Mouse (Mus musculus) hindbrain, embryonic 11.5 days (tissue): ENCODE results near the gene Pphln1. TPM values are rescaled to one million over a fixed set of nuclear protein-coding genes. Genes with fewer than 3 reads are reported as not detected.

Source experiments
- ATAC-seq: fragments of 200-750 bp; cut with Nextera tagmentation; 2 replicates; pipeline ENCODE4 v1.8.0; 2017; ENCODE audit warnings: mild to moderate bottlenecking, moderate TSS enrichment, moderate library complexity; ENCODE audit not compliant: low FRiP score
- DNase-seq: peaks from one replicate; pipeline ENCODE4 v3.0.0-alpha.2; 2015; ENCODE audit warnings: low spot score
- H3K27ac ChIP-seq: fragments of 300-500 bp; sonication (generic); 2 replicates; pipeline ENCODE4 v1.5.1; 2014; ENCODE audit warnings: mild to moderate bottlenecking, low read depth, low read length
- H3K27me3 ChIP-seq: fragments of 300-500 bp; sonication (generic); 2 replicates; pipeline ENCODE4 v1.6.1; 2014; ENCODE audit warnings: mild to moderate bottlenecking, low read length, moderate library complexity, mixed read lengths; ENCODE audit not compliant: control insufficient read depth, insufficient read depth
- H3K36me3 ChIP-seq: fragments of 300-500 bp; sonication (generic); 2 replicates; pipeline ENCODE4 v1.6.1; 2014; ENCODE audit warnings: mild to moderate bottlenecking, low read length, moderate library complexity, mixed read lengths; ENCODE audit not compliant: control insufficient read depth, insufficient read depth
- H3K4me1 ChIP-seq: fragments of 300-500 bp; sonication (generic); replicated peaks from 2 replicates; pipeline ENCODE4 v1.6.1; 2014; ENCODE audit warnings: low read length, mixed read lengths; ENCODE audit not compliant: control insufficient read depth, insufficient read depth
- H3K4me2 ChIP-seq: fragments of 300-500 bp; sonication (generic); replicated peaks from 2 replicates; pipeline ENCODE4 v1.6.1; 2014; ENCODE audit warnings: mild to moderate bottlenecking, low read depth, low read length
- H3K4me3 ChIP-seq: fragments of 300-500 bp; sonication (generic); 2 replicates; pipeline ENCODE4 v1.5.1; 2014; ENCODE audit warnings: low read depth, low read length
- H3K9ac ChIP-seq: fragments of 300-500 bp; sonication (generic); 2 replicates; pipeline ENCODE4 v1.6.1; 2014; ENCODE audit warnings: low read depth, low read length
- H3K9me3 ChIP-seq: fragments of 300-500 bp; sonication (generic); 2 replicates; pipeline ENCODE4 v1.6.1; 2016; ENCODE audit warnings: low read length; ENCODE audit not compliant: control insufficient read depth
- WGBS: fragments of 180-500 bp; shearing (Covaris S2); extraction: QIAGEN DNeasy Blood & Tissue Kit; methylation state at CpG from one replicate; pipeline ENCODE4 v1.1.7; 2014; 5-methylcytosine and 5-hydroxymethylcytosine counted together
- polyA plus RNA-seq: library from polyadenylated mRNA; unstranded; fragments of >200 nt; fragmentation: Nextera tagmentation; extraction: Ambion mirVana; gene quantifications from 2 replicates; pipeline ENCODE4 v1.2.1, GENCODE M21; 2014

Pphln1 gene
- polyA plus RNA-seq, 1 experiment from 2014 or later = 68.7 TPM

DNA sequence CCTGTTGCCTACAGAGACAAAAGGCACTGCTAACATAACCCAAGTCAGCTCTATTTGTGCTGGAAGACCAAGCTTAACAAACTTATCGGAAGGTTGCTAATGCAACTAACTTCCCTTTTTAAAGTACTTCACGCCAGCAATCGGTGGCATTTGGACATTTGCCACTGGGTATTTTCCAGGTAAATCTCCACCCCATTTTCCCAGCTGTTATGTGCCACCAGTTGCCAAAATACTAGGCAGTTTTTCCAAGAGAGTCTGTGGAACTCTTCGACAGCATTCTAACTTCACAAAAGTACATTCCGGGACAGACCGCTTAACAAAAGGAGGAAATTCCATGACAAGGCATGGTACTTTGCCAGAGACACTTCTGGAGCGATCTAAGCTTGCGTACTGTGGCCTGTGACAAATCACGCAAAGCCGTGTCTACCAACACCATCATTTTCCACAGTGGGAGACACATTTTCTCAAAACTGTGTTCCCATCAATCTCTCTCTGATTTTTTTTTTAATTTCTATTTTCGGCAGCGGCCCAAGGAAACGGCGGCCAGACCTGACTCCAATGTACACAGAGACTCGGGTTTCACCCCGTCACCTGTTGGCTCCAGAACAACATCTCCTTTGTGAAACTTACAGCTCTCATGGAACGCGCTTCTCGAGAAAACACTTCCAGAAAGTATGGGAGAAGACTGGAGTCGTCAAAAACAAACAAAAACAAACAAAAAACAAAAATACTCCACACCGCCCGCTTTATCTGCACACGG, 120.2 kb downstream of the Pphln1 start:
- Histone ChIP-seq H3K9me3 (no peaks in the 10 kb centered on the region), H3K9ac (peak overlapping the region; percentile 64; the same call in 1 of the 2 replicates), H3K4me1 (peaks cover 6% of the 10 kb centered on the region), H3K4me2 (peak overlapping the region; percentile 96), H3K27ac (no peak overlapping the region), H3K27me3 (peaks cover 31% of the 10 kb centered on the region), H3K4me3 (peak overlapping the region; percentile 70), H3K36me3 (no peaks in the 10 kb centered on the region)
- WGBS = 4% methylated on average over 23 of the region's 23 CpGs
- ATAC-seq = no peak; the same call in 1 of the 2 replicates
- peak; percentile 45 for DNase-seq

GRCm38 (mm10) chr15:93518941-93519835, 121.0 kb downstream of the Pphln1 start:
- DNase-seq (peak; percentile 84), ATAC-seq (peak; percentile 90)
- H3K4me3 ChIP-seq = peak overlapping the region; percentile 70
- peaks cover 4% of the 10 kb centered on the region for H3K4me1 ChIP-seq
- peaks cover 31% of the 10 kb centered on the region for H3K27me3 ChIP-seq
- H3K9me3 ChIP-seq = no peaks in the 10 kb centered on the region
- H3K9ac ChIP-seq = peak overlapping the region; percentile 64
- H3K36me3 ChIP-seq = no peaks in the 10 kb centered on the region
- WGBS = under 1% methylated on average over 55 of the region's 85 CpGs
- 0 out of 2 replicates have a peak overlapping the region, but pooled peaks have one; percentile 30 for H3K27ac ChIP-seq
- peak overlapping the region; percentile 96 for H3K4me2 ChIP-seq

- Histone ChIP-seq H3K27me3 (peaks cover 31% of the 10 kb centered on the region), H3K4me2 (peak overlapping the region; percentile 96), H3K27ac (no peak overlapping the region), H3K9ac (no peak overlapping the region), H3K9me3 (no peaks in the 10 kb centered on the region), H3K4me1 (peaks cover 4% of the 10 kb centered on the region), H3K4me3 (peak overlapping the region; percentile 70), H3K36me3 (no peaks in the 10 kb centered on the region)
- WGBS = 5% methylated on average over 17 of the region's 17 CpGs
- ATAC-seq = no peak
- DNase-seq = peak; percentile 33
These were observed 122.0 kb downstream of the Pphln1 start for GRCm38 (mm10) chr15:93519836-93520826.

DNA sequence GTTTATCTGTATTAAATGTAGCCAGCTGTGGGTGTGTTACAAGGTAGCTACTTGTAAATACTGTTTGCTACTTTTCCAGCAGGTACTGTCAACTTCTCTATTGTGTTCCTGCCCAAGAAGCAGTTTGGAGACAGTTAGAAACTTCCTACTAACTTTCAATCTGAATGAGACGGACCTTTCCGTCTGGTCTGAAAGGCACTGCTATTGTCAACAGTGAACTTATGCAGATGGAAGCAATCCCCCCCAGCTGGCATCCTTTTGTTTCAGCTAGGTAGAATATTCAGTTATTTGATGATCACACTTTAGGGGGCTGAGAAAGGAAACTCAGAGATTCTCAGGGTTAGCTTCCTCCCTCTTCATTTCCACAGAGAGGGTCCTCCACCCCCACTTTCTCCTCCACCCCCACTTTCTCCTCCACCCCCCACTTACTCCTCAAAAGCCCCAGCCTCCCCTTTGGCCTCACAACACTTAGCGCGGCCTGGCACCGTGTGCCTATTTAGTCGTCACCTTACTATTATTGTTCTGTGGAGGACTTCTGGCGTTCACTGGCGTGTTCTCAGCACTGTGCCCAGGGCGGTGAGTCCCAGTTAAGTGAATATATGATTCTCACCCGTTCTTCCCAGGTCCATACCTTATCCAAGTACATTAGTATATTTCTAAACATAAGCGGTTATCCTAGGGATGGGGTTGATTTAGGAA, 123.1 kb downstream of the Pphln1 start:
- Histone ChIP-seq H3K4me3 (no peak overlapping the region), H3K27ac (no peak overlapping the region), H3K9ac (no peak overlapping the region), H3K27me3 (peaks cover 29% of the 10 kb centered on the region), H3K4me1 (peaks cover 4% of the 10 kb centered on the region), H3K36me3 (no peaks in the 10 kb centered on the region), H3K4me2 (no peak overlapping the region), H3K9me3 (no peaks in the 10 kb centered on the region)
- DNase-seq (no peak), ATAC-seq (no peak)
- WGBS = 28% methylated on average over 11 of the region's 11 CpGs

- Histone ChIP-seq H3K4me1 (peaks cover 4% of the 10 kb centered on the region), H3K27me3 (peaks cover 29% of the 10 kb centered on the region), H3K27ac (no peak overlapping the region), H3K4me3 (no peak overlapping the region), H3K36me3 (no peaks in the 10 kb centered on the region), H3K4me2 (no peak overlapping the region), H3K9me3 (no peaks in the 10 kb centered on the region), H3K9ac (no peak overlapping the region)
- ATAC-seq (no peak), DNase-seq (no peak)
- 41% methylated on average over 3 of the region's 3 CpGs for WGBS
These were observed 123.6 kb downstream of the Pphln1 start for GRCm38 (mm10) chr15:93521787-93522180.

- H3K4me1 ChIP-seq = peaks cover 2% of the 10 kb centered on the region; the same call in 1 of the 2 replicates
- no peak overlapping the region for H3K9ac ChIP-seq
- no peak overlapping the region for H3K4me3 ChIP-seq
- no peaks in the 10 kb centered on the region for H3K9me3 ChIP-seq
- ATAC-seq = no peak
- no peaks in the 10 kb centered on the region for H3K36me3 ChIP-seq
- WGBS = 93% methylated on average over 5 of the region's 5 CpGs
- H3K27ac ChIP-seq = no peak overlapping the region
- peaks cover 21% of the 10 kb centered on the region for H3K27me3 ChIP-seq
- no peak overlapping the region for H3K4me2 ChIP-seq
- no peak for DNase-seq
These were observed 127.3 kb downstream of the Pphln1 start for GRCm38 (mm10) chr15:93525305-93525917.

DNA sequence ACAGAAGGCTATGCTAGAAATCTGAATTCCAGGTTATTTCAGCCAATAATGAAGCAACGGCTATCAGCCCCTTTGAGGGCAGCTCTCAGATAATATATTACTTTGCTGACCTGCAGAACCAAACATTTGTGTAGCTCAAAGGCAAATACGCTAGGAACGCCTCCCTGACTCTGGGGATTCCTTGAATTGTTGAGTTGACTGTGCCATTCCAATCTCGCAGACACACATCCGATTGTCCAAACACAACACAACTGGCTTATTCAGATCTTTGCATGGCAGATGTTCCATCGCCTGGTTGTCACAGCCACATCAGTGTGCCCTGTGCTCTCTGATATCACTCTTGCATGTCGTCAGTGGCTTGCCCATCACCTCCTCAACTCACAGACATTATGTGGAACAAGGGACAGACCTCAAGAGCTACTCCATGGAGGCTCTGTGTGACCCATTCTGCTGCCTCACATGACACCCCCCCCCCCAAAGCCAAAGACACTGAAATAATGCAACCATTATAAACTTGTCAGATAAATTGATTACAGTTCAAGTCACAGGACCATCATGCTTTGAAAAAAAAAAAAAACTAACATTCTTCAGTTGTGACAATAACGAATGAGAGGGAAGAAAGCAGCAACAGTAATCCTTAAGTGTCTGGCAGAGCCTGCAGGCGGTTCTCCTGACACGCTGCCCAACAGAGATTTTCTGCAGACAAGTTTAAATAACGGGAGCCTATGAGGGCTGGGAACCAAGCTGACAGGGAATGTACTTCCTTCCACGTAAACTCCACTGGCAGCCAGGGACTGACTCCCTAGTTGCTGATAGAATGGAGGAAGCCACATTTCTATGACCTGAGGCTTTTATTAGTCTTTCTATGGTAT, 131.9 kb downstream of the Pphln1 start:
- 0 out of 2 replicates have a peak, but pooled peaks cover 2% of the 10 kb centered on the region for H3K4me1 ChIP-seq
- no peak for DNase-seq
- ATAC-seq = no peak
- no peaks in the 10 kb centered on the region for H3K9me3 ChIP-seq
- H3K27me3 ChIP-seq = no peaks in the 10 kb centered on the region
- H3K36me3 ChIP-seq = no peaks in the 10 kb centered on the region
- WGBS = 41% methylated on average over 12 of the region's 12 CpGs
- H3K4me3 ChIP-seq = no peak overlapping the region
- H3K4me2 ChIP-seq = no peak overlapping the region
- no peak overlapping the region for H3K27ac ChIP-seq
- no peak overlapping the region for H3K9ac ChIP-seq
